Comparison of ENCODE assay signal across 14 mouse cellular contexts in the genomic region with DNA sequence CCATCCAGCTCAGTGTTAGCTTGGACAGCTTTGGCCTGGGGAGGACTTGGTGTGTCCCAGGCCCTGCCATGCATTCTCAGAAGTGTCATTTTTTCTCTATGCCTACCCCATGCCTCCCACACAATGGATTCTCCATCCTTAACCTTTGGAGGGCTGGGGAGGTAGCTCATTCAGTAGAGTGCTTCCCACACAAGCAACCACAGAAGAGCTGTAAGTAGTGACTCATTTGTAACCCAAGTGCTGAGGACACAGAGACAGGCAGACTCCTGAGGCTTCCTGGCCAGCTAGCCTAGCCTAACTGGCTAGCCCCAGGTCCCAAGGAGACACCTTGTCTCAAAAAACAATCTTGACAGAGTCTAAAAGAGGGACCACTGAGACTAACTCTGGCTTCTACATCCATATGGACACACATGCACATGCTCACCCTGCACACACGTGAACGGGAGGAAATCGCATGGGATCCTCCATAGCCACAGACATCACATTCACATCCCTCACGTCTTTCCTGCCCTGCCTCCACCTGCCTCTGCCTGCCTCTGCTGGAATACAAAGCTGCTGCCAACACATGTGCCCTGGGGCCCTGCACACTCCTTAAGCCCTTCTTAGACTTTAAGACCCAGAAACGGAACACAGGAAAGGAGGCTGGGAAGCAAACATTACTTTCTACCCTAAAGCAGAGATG. TPM values are rescaled to one million over a fixed set of nuclear protein-coding genes. Genes with fewer than 3 reads are reported as not detected.
DNase-seq lines count a peak whose midpoint lies in the region; ATAC-seq and TF ChIP-seq lines count a peak whose summit lies in the region.
"Had no signal": no experiment of that assay in that cellular context is flagged by ENCODE, and none has a peak within 500 bp of the region (broad histone marks: within the 10 kb centered on the region; RNA-seq: fewer than 3 reads in every experiment).

No protein-coding gene starts in this region.

- H3K36me3 ChIP-seq in kidney, embryonic 15.5 days, result no peaks in the 10 kb centered on the region
- no peaks in the 10 kb centered on the region for H3K36me3 ChIP-seq in embryonic facial prominence, embryonic 13.5 days
- no peaks in the 10 kb centered on the region for H3K36me3 ChIP-seq in limb, embryonic 14.5 days (ENCODE audit: control insufficient read depth, insufficient read depth, low read length)
- H3K36me3 ChIP-seq: heart, embryonic 15.5 days; lung, embryonic 15.5 days had no signal

- peak overlapping the region; percentile 32; the same call in 1 of the 2 replicates for H3K27ac ChIP-seq in kidney, embryonic 15.5 days
- peak overlapping the region; percentile 82 for H3K27ac ChIP-seq in embryonic facial prominence, embryonic 13.5 days
- H3K27ac ChIP-seq in limb, embryonic 14.5 days (replicated peaks; ENCODE audit: low read depth, low read length), result peak overlapping the region; percentile 63
- H3K27ac ChIP-seq: heart, embryonic 15.5 days; lung, embryonic 15.5 days had no signal

- WGBS in kidney, embryonic 15.5 days, result 64% methylated on average over 5 of the region's 5 CpGs
- WGBS in embryonic facial prominence, embryonic 13.5 days, result 41% methylated on average over 5 of the region's 5 CpGs
- 35% methylated on average over 5 of the region's 5 CpGs for WGBS in limb, embryonic 14.5 days

- no peak overlapping the region for H3K4me2 ChIP-seq in kidney, embryonic 15.5 days
- H3K4me2 ChIP-seq in embryonic facial prominence, embryonic 13.5 days, result 0 out of 2 replicates have a peak overlapping the region, but pooled peaks have one; percentile 14
- H3K4me2 ChIP-seq in limb, embryonic 14.5 days (replicated peaks; ENCODE audit: low read depth, low read length, severe bottlenecking), result no peak overlapping the region
- H3K4me2 ChIP-seq: heart, embryonic 15.5 days; lung, embryonic 15.5 days had no signal

- H3K27me3 ChIP-seq in kidney, embryonic 15.5 days, result no peaks in the 10 kb centered on the region
- H3K27me3 ChIP-seq in embryonic facial prominence, embryonic 13.5 days, result no peaks in the 10 kb centered on the region
- H3K27me3 ChIP-seq in limb, embryonic 14.5 days (ENCODE audit: control insufficient read depth, insufficient read depth, low read length), result no peaks in the 10 kb centered on the region
- H3K27me3 ChIP-seq: heart, embryonic 15.5 days; lung, embryonic 15.5 days had no signal

- no peak overlapping the region for H3K4me3 ChIP-seq in kidney, embryonic 15.5 days (replicated peaks)
- H3K4me3 ChIP-seq in embryonic facial prominence, embryonic 13.5 days, result no peak overlapping the region
- no peak overlapping the region for H3K4me3 ChIP-seq in limb, embryonic 14.5 days (replicated peaks; ENCODE audit: low read length)
- H3K4me3 ChIP-seq: heart, embryonic 15.5 days; lung, embryonic 15.5 days had no signal

- no peak for DNase-seq in kidney, postnatal 14 days
- peak; percentile 79 for DNase-seq in brain, adult 2 months (ENCODE audit: low read depth, low spot score)
- DNase-seq in limb, embryonic 14.5 days (ENCODE audit: low spot score), result peak; percentile 73
- DNase-seq in layer of hippocampus, adult 8-10 months (ENCODE audit: low spot score in 2 of 2), result no peak
- DNase-seq: adrenal gland, adult 2 months; cerebellum, postnatal 25 days; gastrocnemius, postnatal 36 days had no signal

- H3K9ac ChIP-seq in kidney, embryonic 15.5 days, result no peak overlapping the region
- no peak overlapping the region for H3K9ac ChIP-seq in embryonic facial prominence, embryonic 13.5 days
- H3K9ac ChIP-seq in limb, embryonic 14.5 days (ENCODE audit: low read depth, low read length, severe bottlenecking), result no peak overlapping the region
- H3K9ac ChIP-seq: heart, embryonic 15.5 days; lung, embryonic 15.5 days had no signal

- no peak for ATAC-seq in kidney, embryonic 15.5 days (replicated peaks; ENCODE audit: low FRiP score)
- peak; percentile 57; the same call in 1 of the 2 replicates for ATAC-seq in embryonic facial prominence, embryonic 13.5 days (ENCODE audit: insufficient number of reproducible peaks, insufficient read depth, low FRiP score, low TSS enrichment, low read depth)
- ATAC-seq in limb, embryonic 14.5 days (ENCODE audit: low FRiP score, low read depth), result peak; percentile 43
- no peak for ATAC-seq in cerebellum, adult (ENCODE audit: insufficient number of reproducible peaks, low FRiP score, low TSS enrichment)

- peaks cover 26% of the 10 kb centered on the region for H3K4me1 ChIP-seq in kidney, embryonic 15.5 days
- H3K4me1 ChIP-seq in embryonic facial prominence, embryonic 13.5 days, result peaks cover 60% of the 10 kb centered on the region
- peaks cover 50% of the 10 kb centered on the region for H3K4me1 ChIP-seq in limb, embryonic 14.5 days (ENCODE audit: control insufficient read depth, insufficient read depth, low read length)
- H3K4me1 ChIP-seq: heart, embryonic 15.5 days; lung, embryonic 15.5 days had no signal

- H3K9me3 ChIP-seq in kidney, embryonic 15.5 days (replicated peaks), result no peaks in the 10 kb centered on the region
- H3K9me3 ChIP-seq in embryonic facial prominence, embryonic 13.5 days, result no peaks in the 10 kb centered on the region
- no peaks in the 10 kb centered on the region for H3K9me3 ChIP-seq in limb, embryonic 14.5 days (ENCODE audit: control insufficient read depth, low read length)
- H3K9me3 ChIP-seq: heart, embryonic 15.5 days; lung, embryonic 15.5 days had no signal

- TF ChIP-seq POLR2A in limb, embryonic 14.5 days (IDR thresholded peaks at IDR 0.05; ENCODE audit: borderline replicate concordance, extremely low read depth, insufficient read depth, insufficient read length), result no peak

RNA-seq across cellular contexts. Expression of a gene that starts 8.8 kb away (rescaled TPM):
- polyA plus RNA-seq in kidney, embryonic 15.5 days (2015; fragmentation: Nextera tagmentation; extraction: Ambion mirVana), result 14.5 and 15.6 TPM in 2 replicates
- polyA plus RNA-seq in embryonic facial prominence, embryonic 13.5 days (2015; fragmentation: Nextera tagmentation; extraction: Ambion mirVana), result 18.6 and 19.8 TPM in 2 replicates
- polyA plus RNA-seq in limb, embryonic 14.5 days (2012; rRNA removed), result 36.5 and 40.0 TPM in 2 replicates
- polyA plus RNA-seq in limb, embryonic 14.5 days (2014; fragmentation: Nextera tagmentation; extraction: Ambion mirVana), result 15.8 and 17.8 TPM in 2 replicates
- total RNA-seq in layer of hippocampus, adult 8-10 months (2022), result 10 to 100 TPM; 33.8 to 56.2 (median 43.3) TPM
- total RNA-seq: liver, adult 2 months; monocyte, adult 5-6 weeks had no signal
- polyA plus RNA-seq: liver, adult 2 months had no signal

Comparison
In these comparisons a context has a peak if more than half of its experiments do, and no peak if none do; other contexts are left out.
1. ATAC-seq: peak in embryonic facial prominence, embryonic 13.5 days (single experiment) and limb, embryonic 14.5 days (single experiment); none in kidney, embryonic 15.5 days (single experiment) and cerebellum, adult (single experiment).
2. H3K27ac ChIP-seq: peak in every context shown above with its lines; median percentile 82 in embryonic facial prominence, embryonic 13.5 days; 63 in limb, embryonic 14.5 days; 32 in kidney, embryonic 15.5 days.
3. DNase-seq: peak in brain, adult 2 months (single experiment) and limb, embryonic 14.5 days (single experiment); none in kidney, postnatal 14 days (single experiment) and layer of hippocampus, adult 8-10 months (0 of 2).